Mouse (Mus musculus) liver, embryonic 13.5 days (tissue): ENCODE results near the gene Bcl11b. TPM values are rescaled to one million over a fixed set of nuclear protein-coding genes. Genes with fewer than 3 reads are reported as not detected.

Experiments used
- ATAC-seq: fragments of 200-750 bp; cut with Nextera tagmentation; 2 replicates; pipeline ENCODE4 v1.8.0; 2017; ENCODE audit warnings: low read depth, mild to moderate bottlenecking, moderate number of reproducible peaks, moderate library complexity
- DNase-seq: peaks from one replicate; pipeline ENCODE4 v3.0.0; 2022
- H3K27ac ChIP-seq: fragments of 300-500 bp; sonication (generic); 2 replicates; pipeline ENCODE4 v1.5.1; 2015; ENCODE audit warnings: moderate library complexity, mild to moderate bottlenecking, inconsistent platforms
- H3K27me3 ChIP-seq: fragments of 300-500 bp; sonication (generic); 2 replicates; pipeline ENCODE4 v1.6.1; 2015; ENCODE audit warnings: mild to moderate bottlenecking, inconsistent platforms
- H3K36me3 ChIP-seq: fragments of 300-500 bp; sonication (generic); 2 replicates; pipeline ENCODE4 v1.6.1; 2015; ENCODE audit warnings: mild to moderate bottlenecking, inconsistent platforms
- H3K4me1 ChIP-seq: fragments of 300-500 bp; sonication (generic); replicated peaks from 2 replicates; pipeline ENCODE4 v1.6.1; 2015; ENCODE audit warnings: inconsistent platforms
- H3K4me2 ChIP-seq: fragments of 300-500 bp; sonication (generic); 2 replicates; pipeline ENCODE4 v1.6.1; 2015; ENCODE audit warnings: inconsistent platforms, mild to moderate bottlenecking, moderate library complexity
- H3K4me3 ChIP-seq: fragments of 300-500 bp; sonication (generic); replicated peaks from 2 replicates; pipeline ENCODE4 v1.5.1; 2015; ENCODE audit warnings: mild to moderate bottlenecking, inconsistent platforms
- H3K9ac ChIP-seq: fragments of 300-500 bp; sonication (generic); 2 replicates; pipeline ENCODE4 v1.6.1; 2015; ENCODE audit warnings: mild to moderate bottlenecking, inconsistent platforms
- H3K9me3 ChIP-seq: fragments of 300-500 bp; sonication (generic); replicated peaks from 2 replicates; pipeline ENCODE4 v1.6.1; 2016; ENCODE audit warnings: inconsistent platforms
- WGBS: fragments of 180-500 bp; shearing (Covaris S2); methylation state at CpG from one replicate; pipeline ENCODE4 v1.1.7; 2015; ENCODE audit not compliant: insufficient replicate concordance; 5-methylcytosine and 5-hydroxymethylcytosine counted together
- polyA plus RNA-seq: library from polyadenylated mRNA; unstranded; fragments of >200 nt; fragmentation: Nextera tagmentation; extraction: Ambion mirVana; gene quantifications from 2 replicates; pipeline ENCODE4 v1.2.1, GENCODE M21; 2015

Gene Bcl11b
- polyA plus RNA-seq, 1 experiment from 2014 or later, result 0.08 TPM

- H3K4me2 ChIP-seq, result no peak overlapping the region
- no peak overlapping the region for H3K9ac ChIP-seq
- H3K27me3 ChIP-seq, result no peaks in the 10 kb centered on the region
- H3K9me3 ChIP-seq, result no peaks in the 10 kb centered on the region; the same call in 1 of the 2 replicates
- no peak for ATAC-seq
- no peak overlapping the region for H3K27ac ChIP-seq
- 43% methylated on average over 18 of the region's 18 CpGs for WGBS
- no peaks in the 10 kb centered on the region for H3K36me3 ChIP-seq
- DNase-seq, result no peak
- H3K4me1 ChIP-seq, result no peaks in the 10 kb centered on the region
- H3K4me3 ChIP-seq, result no peak overlapping the region
Observed at GRCm38 (mm10) chr12:107969841-107970371, 33.5 kb downstream of the Bcl11b start.

- no peaks in the 10 kb centered on the region for H3K27me3 ChIP-seq
- ATAC-seq (no peak), DNase-seq (no peak)
- no peak overlapping the region for H3K4me3 ChIP-seq
- no peaks in the 10 kb centered on the region; the same call in 1 of the 2 replicates for H3K9me3 ChIP-seq
- no peak overlapping the region for H3K9ac ChIP-seq
- no peak overlapping the region for H3K27ac ChIP-seq
- no peaks in the 10 kb centered on the region for H3K36me3 ChIP-seq
- H3K4me1 ChIP-seq, result no peaks in the 10 kb centered on the region
- 61% methylated on average over 8 of the region's 8 CpGs for WGBS
- H3K4me2 ChIP-seq, result no peak overlapping the region
Observed at GRCm38 (mm10) chr12:107969126-107969525, 34.3 kb downstream of the Bcl11b start.

- no peak for DNase-seq
- H3K9me3 ChIP-seq, result no peaks in the 10 kb centered on the region; the same call in 1 of the 2 replicates
- no peaks in the 10 kb centered on the region for H3K27me3 ChIP-seq
- H3K27ac ChIP-seq, result no peak overlapping the region
- no peak for ATAC-seq
- H3K9ac ChIP-seq, result no peak overlapping the region
- H3K4me1 ChIP-seq, result no peaks in the 10 kb centered on the region
- no peak overlapping the region for H3K4me3 ChIP-seq
- WGBS, result 65% methylated on average over 3 of the region's 3 CpGs
- H3K4me2 ChIP-seq, result no peak overlapping the region
- H3K36me3 ChIP-seq, result no peaks in the 10 kb centered on the region
Observed at GRCm38 (mm10) chr12:107968331-107968730, 35.1 kb downstream of the Bcl11b start.

- no peak for ATAC-seq
- Histone ChIP-seq H3K4me1 (no peaks in the 10 kb centered on the region), H3K36me3 (no peaks in the 10 kb centered on the region), H3K4me2 (no peak overlapping the region), H3K27ac (no peak overlapping the region), H3K4me3 (no peak overlapping the region), H3K9me3 (no peaks in the 10 kb centered on the region; the same call in 1 of the 2 replicates), H3K27me3 (no peaks in the 10 kb centered on the region), H3K9ac (no peak overlapping the region)
- no peak for DNase-seq
- 73% methylated on average over 7 of the region's 7 CpGs for WGBS
Observed at GRCm38 (mm10) chr12:107967026-107967425, 36.4 kb downstream of the Bcl11b start.

GRCm38 (mm10) chr12:107965103-107965502 is 38.3 kb downstream of the Bcl11b start:
- Histone ChIP-seq H3K4me1 (no peaks in the 10 kb centered on the region), H3K4me3 (no peak overlapping the region), H3K9me3 (no peaks in the 10 kb centered on the region; the same call in 1 of the 2 replicates), H3K9ac (no peak overlapping the region), H3K4me2 (no peak overlapping the region), H3K27me3 (no peaks in the 10 kb centered on the region), H3K36me3 (no peaks in the 10 kb centered on the region), H3K27ac (no peak overlapping the region)
- ATAC-seq (no peak), DNase-seq (no peak)
- 73% methylated on average over 12 of the region's 12 CpGs for WGBS

- WGBS, result 58% methylated on average over 14 of the region's 14 CpGs
- Histone ChIP-seq H3K36me3 (no peaks in the 10 kb centered on the region), H3K27me3 (no peaks in the 10 kb centered on the region), H3K4me2 (no peak overlapping the region), H3K9ac (no peak overlapping the region), H3K9me3 (no peaks in the 10 kb centered on the region), H3K4me3 (no peak overlapping the region), H3K27ac (no peak overlapping the region), H3K4me1 (no peaks in the 10 kb centered on the region)
- ATAC-seq, result no peak
- DNase-seq, result no peak
Observed at GRCm38 (mm10) chr12:107964396-107965085, 38.9 kb downstream of the Bcl11b start.

GRCm38 (mm10) chr12:107962852-107963251 is 40.5 kb downstream of the Bcl11b start:
- no peak overlapping the region for H3K4me3 ChIP-seq
- H3K27ac ChIP-seq, result no peak overlapping the region
- WGBS, result 47% methylated on average over 7 of the region's 7 CpGs
- no peaks in the 10 kb centered on the region for H3K9me3 ChIP-seq
- no peak for ATAC-seq
- H3K4me1 ChIP-seq, result no peaks in the 10 kb centered on the region
- no peak overlapping the region for H3K4me2 ChIP-seq
- no peak overlapping the region for H3K9ac ChIP-seq
- H3K36me3 ChIP-seq, result no peaks in the 10 kb centered on the region
- no peak for DNase-seq
- no peaks in the 10 kb centered on the region for H3K27me3 ChIP-seq

- H3K27me3 ChIP-seq, result no peaks in the 10 kb centered on the region
- H3K4me2 ChIP-seq, result no peak overlapping the region
- no peaks in the 10 kb centered on the region for H3K4me1 ChIP-seq
- no peaks in the 10 kb centered on the region for H3K36me3 ChIP-seq
- DNase-seq, result no peak
- H3K4me3 ChIP-seq, result no peak overlapping the region
- WGBS, result 68% methylated on average over 15 of the region's 15 CpGs
- ATAC-seq, result no peak
- no peak overlapping the region for H3K9ac ChIP-seq
- H3K9me3 ChIP-seq, result no peaks in the 10 kb centered on the region
- no peak overlapping the region for H3K27ac ChIP-seq
Observed at GRCm38 (mm10) chr12:107961843-107962242, 41.6 kb downstream of the Bcl11b start.

- DNase-seq (no peak), ATAC-seq (no peak)
- H3K27me3 ChIP-seq, result no peaks in the 10 kb centered on the region
- no peaks in the 10 kb centered on the region for H3K36me3 ChIP-seq
- no peak overlapping the region for H3K9ac ChIP-seq
- no peaks in the 10 kb centered on the region for H3K9me3 ChIP-seq
- no peaks in the 10 kb centered on the region for H3K4me1 ChIP-seq
- WGBS, result 53% methylated on average over 12 of the region's 12 CpGs
- no peak overlapping the region for H3K27ac ChIP-seq
- no peak overlapping the region for H3K4me3 ChIP-seq
- no peak overlapping the region for H3K4me2 ChIP-seq
Observed at GRCm38 (mm10) chr12:107960789-107961491, 42.5 kb downstream of the Bcl11b start.

GRCm38 (mm10) chr12:107960365-107960764 is 43.0 kb downstream of the Bcl11b start:
- Histone ChIP-seq H3K9me3 (no peaks in the 10 kb centered on the region), H3K27ac (no peak overlapping the region), H3K4me2 (no peak overlapping the region), H3K4me1 (no peaks in the 10 kb centered on the region), H3K9ac (no peak overlapping the region), H3K27me3 (no peaks in the 10 kb centered on the region), H3K36me3 (no peaks in the 10 kb centered on the region), H3K4me3 (no peak overlapping the region)
- no peak for DNase-seq
- 67% methylated on average over 14 of the region's 14 CpGs for WGBS
- ATAC-seq, result no peak

GRCm38 (mm10) chr12:107959872-107960271 is 43.5 kb downstream of the Bcl11b start:
- no peak overlapping the region for H3K4me3 ChIP-seq
- no peaks in the 10 kb centered on the region for H3K36me3 ChIP-seq
- H3K4me1 ChIP-seq, result no peaks in the 10 kb centered on the region
- ATAC-seq (no peak), DNase-seq (no peak)
- H3K27me3 ChIP-seq, result no peaks in the 10 kb centered on the region
- no peak overlapping the region for H3K9ac ChIP-seq
- H3K27ac ChIP-seq, result no peak overlapping the region
- no peaks in the 10 kb centered on the region for H3K9me3 ChIP-seq
- no peak overlapping the region for H3K4me2 ChIP-seq
- WGBS, result 70% methylated on average over 8 of the region's 8 CpGs
